Mouse (Mus musculus) intestine, postnatal 0 days (tissue): ENCODE results near the gene Fam129a. TPM values are rescaled to one million over a fixed set of nuclear protein-coding genes. Genes with fewer than 3 reads are reported as not detected.

Source experiments
- ATAC-seq: fragments of 200-750 bp; cut with Nextera tagmentation; 2 replicates; pipeline ENCODE4 v1.8.0; 2017; ENCODE audit warnings: mild to moderate bottlenecking, moderate TSS enrichment, moderate library complexity
- H3K27ac ChIP-seq: fragments of 300-500 bp; sonication (generic); 2 replicates; pipeline ENCODE4 v1.5.1; 2014; ENCODE audit warnings: mild to moderate bottlenecking, low read depth, low read length, moderate library complexity
- H3K27me3 ChIP-seq: fragments of 300-500 bp; sonication (generic); replicated peaks from 2 replicates; pipeline ENCODE4 v1.6.1; 2014; ENCODE audit warnings: low read length, mixed read lengths; ENCODE audit not compliant: control insufficient read depth, insufficient read depth
- H3K36me3 ChIP-seq: fragments of 300-500 bp; sonication (generic); 2 replicates; pipeline ENCODE4 v1.6.1; 2014; ENCODE audit warnings: mild to moderate bottlenecking, moderate library complexity; ENCODE audit not compliant: control insufficient read depth, insufficient read depth
- H3K4me1 ChIP-seq: fragments of 300-500 bp; sonication (generic); replicated peaks from 2 replicates; pipeline ENCODE4 v1.6.1; 2014; ENCODE audit warnings: antibody characterized with exemption, low read length, mixed read lengths; ENCODE audit not compliant: control insufficient read depth, insufficient read depth
- H3K4me2 ChIP-seq: fragments of 300-500 bp; sonication (generic); replicated peaks from 2 replicates; pipeline ENCODE4 v1.6.1; 2014; ENCODE audit warnings: low read depth, mild to moderate bottlenecking, moderate library complexity
- H3K4me3 ChIP-seq: fragments of 300-500 bp; sonication (generic); 2 replicates; pipeline ENCODE4 v1.5.1; 2014; ENCODE audit warnings: low read depth, low read length
- H3K9ac ChIP-seq: fragments of 300-500 bp; sonication (generic); 2 replicates; pipeline ENCODE4 v1.6.1; 2014; ENCODE audit warnings: mild to moderate bottlenecking, low read depth, low read length
- H3K9me3 ChIP-seq: fragments of 300-500 bp; sonication (generic); 2 replicates; pipeline ENCODE4 v1.6.1; 2016; ENCODE audit warnings: mixed run types; ENCODE audit not compliant: control insufficient read depth
- CTCF ChIP-seq: sonication (generic); IDR thresholded peaks from 2 replicates; pipeline ENCODE4 v1.5.1; 2016; ENCODE audit warnings: low read depth, mild to moderate bottlenecking, control low read depth, antibody characterized with exemption, moderate library complexity
- WGBS: fragments of 180-500 bp; shearing (Covaris S2); extraction: QIAGEN DNeasy Blood & Tissue Kit; methylation state at CpG from one replicate; pipeline ENCODE4 v1.1.7; 2014; 5-methylcytosine and 5-hydroxymethylcytosine counted together
- polyA plus RNA-seq: library from polyadenylated mRNA; unstranded; fragments of >200 nt; fragmentation: Nextera tagmentation; extraction: Ambion mirVana; gene quantifications from 2 replicates; pipeline ENCODE4 v1.2.1, GENCODE M21; 2015

Gene Fam129a
- 6.0 and 7.4 TPM in 2 replicates for polyA plus RNA-seq

DNA sequence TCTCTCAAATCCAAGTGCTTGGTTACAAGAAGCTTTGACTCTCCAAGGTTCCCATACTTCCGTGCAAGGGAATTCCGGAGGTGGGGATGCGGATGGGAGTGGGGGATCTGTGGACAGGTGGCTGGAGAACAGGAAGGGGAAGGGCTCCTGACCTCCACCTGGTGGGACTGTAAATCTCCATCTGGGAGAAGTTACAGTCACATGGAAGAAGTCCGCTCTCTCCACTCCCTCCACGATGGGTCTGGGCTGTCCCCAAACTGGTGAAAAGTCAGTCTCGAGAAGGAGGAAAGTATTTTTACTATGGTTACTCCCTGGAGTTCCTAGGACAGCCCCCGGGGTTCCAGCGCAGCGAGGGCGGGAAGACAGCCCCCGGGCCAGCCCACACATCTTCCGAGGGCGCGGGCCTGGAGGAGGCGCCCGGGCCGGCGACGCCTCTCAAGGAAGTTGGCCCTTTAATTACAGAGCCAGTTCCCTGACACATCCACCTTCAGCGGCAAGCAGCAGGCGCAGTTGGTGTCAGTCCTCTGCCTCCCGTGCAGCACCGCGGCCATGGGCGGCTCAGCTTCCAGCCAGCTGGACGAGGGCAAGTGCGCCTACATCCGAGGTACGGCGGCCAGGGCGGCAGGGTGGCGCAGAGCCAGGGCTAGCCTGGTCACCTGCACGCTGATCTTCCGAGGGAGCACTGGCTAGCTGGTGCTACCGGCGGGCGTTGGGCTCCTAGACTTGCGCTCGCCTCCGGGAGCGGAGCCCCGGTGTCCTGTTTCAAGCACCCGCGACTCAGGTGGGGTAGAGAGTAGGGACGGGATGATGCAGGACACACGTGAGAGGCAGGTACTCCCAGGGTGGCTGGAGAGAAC is at the start of gene Fam129a:
Fam129a (plus strand) TSS at position 206 of the 857 bp plus-strand sequence.
- TF ChIP-seq CTCF = 0 out of 2 replicates have a peak, but pooled peaks have one; percentile 2
- H3K4me3 ChIP-seq = peak within 1 kb of the TSS; percentile 54
- H3K27ac ChIP-seq = no peak within 1 kb of the TSS
- peak within 1 kb of the TSS; percentile 43; the same call in 1 of the 2 replicates for H3K9ac ChIP-seq
- peak; percentile 78 for ATAC-seq
- H3K4me2 ChIP-seq = peak within 1 kb of the TSS; percentile 92
- H3K27me3 ChIP-seq = no peaks in the 10 kb centered on the region
- H3K36me3 ChIP-seq = no peaks in the 10 kb centered on the region
- no peaks in the 10 kb centered on the region for H3K4me1 ChIP-seq
- WGBS = 4% methylated on average over 46 of the region's 46 CpGs
- no peaks in the 10 kb centered on the region for H3K9me3 ChIP-seq

DNA sequence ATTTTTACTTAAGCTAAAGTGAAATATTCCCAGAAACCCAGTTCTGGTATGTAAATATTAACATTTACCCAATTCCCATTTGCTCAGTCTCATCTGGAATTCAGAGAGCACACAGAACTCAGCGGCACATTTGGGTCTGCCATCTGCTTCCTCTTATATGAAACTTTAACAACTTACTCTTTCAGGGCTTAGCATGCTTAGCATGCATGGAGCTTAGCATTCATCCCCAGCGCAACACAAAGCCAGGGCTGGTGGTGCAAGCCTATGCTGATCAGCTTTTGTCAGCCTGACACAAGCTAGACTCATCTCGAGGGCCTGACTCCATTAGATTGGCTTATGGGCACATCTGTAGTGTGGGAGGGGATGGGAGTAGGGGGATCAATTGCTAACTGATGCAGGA is 44.3 kb upstream of the Fam129a start:
- H3K4me2 ChIP-seq = no peak overlapping the region
- no peak overlapping the region for H3K27ac ChIP-seq
- no peak for ATAC-seq
- H3K27me3 ChIP-seq = no peaks in the 10 kb centered on the region
- 58% methylated on average over 3 of the region's 3 CpGs for WGBS
- H3K36me3 ChIP-seq = no peaks in the 10 kb centered on the region
- no peaks in the 10 kb centered on the region for H3K4me1 ChIP-seq
- no peaks in the 10 kb centered on the region for H3K9me3 ChIP-seq
- no peak for TF ChIP-seq CTCF
- no peak overlapping the region for H3K4me3 ChIP-seq
- H3K9ac ChIP-seq = no peak overlapping the region

GRCm38 (mm10) chr1:151543796-151544477 is 27.0 kb upstream of the Fam129a start:
- no peak for ATAC-seq
- no peak overlapping the region for H3K4me3 ChIP-seq
- WGBS = 74% methylated on average over 6 of the region's 6 CpGs
- TF ChIP-seq CTCF = no peak
- H3K9me3 ChIP-seq = no peaks in the 10 kb centered on the region
- no peak overlapping the region for H3K27ac ChIP-seq
- no peaks in the 10 kb centered on the region for H3K36me3 ChIP-seq
- H3K4me1 ChIP-seq = no peaks in the 10 kb centered on the region
- H3K9ac ChIP-seq = no peak overlapping the region
- no peaks in the 10 kb centered on the region for H3K27me3 ChIP-seq
- no peak overlapping the region for H3K4me2 ChIP-seq

DNA sequence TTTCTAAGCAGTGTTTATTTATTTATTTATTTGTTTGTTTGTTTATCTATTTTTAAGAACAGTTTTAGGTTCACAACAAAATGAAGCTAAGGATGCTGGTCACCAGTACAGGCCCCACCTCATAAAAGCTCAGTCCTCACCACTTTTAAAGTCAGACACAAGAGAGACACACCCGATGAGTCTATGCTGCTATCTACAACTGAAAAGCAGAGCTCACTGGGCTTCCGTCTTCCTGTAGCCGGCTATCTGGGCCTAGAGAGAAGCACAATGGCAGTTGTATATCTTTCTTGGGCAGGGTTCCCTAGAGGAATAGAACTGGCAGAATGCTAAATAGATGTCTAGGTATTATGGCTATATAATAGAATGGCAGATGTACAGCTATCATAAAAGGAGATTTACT is 26.4 kb upstream of the Fam129a start:
- no peak for ATAC-seq
- H3K4me1 ChIP-seq = no peaks in the 10 kb centered on the region
- H3K4me2 ChIP-seq = no peak overlapping the region
- H3K36me3 ChIP-seq = no peaks in the 10 kb centered on the region
- no peaks in the 10 kb centered on the region for H3K9me3 ChIP-seq
- WGBS = 88% methylated on average over 3 of the region's 3 CpGs
- H3K27ac ChIP-seq = no peak overlapping the region
- H3K9ac ChIP-seq = no peak overlapping the region
- no peak for TF ChIP-seq CTCF
- no peaks in the 10 kb centered on the region for H3K27me3 ChIP-seq
- H3K4me3 ChIP-seq = no peak overlapping the region

DNA sequence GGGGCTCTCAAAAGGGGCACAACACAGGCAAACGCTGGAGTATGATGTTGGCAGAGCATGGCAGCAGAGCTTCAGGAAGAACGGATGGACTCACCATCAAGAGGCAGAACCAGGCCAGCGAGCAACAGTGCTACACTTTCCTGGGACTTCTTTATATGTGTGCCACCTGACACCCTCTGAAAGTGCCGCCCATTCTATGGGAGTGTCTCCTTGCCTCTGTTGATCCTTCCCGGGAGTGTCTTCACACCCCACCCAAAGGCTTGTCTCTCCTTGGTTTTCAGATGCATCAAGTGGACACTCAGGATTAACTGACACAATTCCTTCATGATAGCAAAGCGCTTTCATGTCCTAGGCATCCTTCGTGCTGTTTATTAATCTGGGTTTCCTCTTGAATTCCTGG is 25.4 kb upstream of the Fam129a start:
- Histone ChIP-seq H3K4me2 (no peak overlapping the region), H3K4me1 (no peaks in the 10 kb centered on the region), H3K36me3 (no peaks in the 10 kb centered on the region), H3K27me3 (no peaks in the 10 kb centered on the region), H3K27ac (no peak overlapping the region), H3K9me3 (no peaks in the 10 kb centered on the region), H3K9ac (no peak overlapping the region), H3K4me3 (no peak overlapping the region)
- no peak for TF ChIP-seq CTCF
- no peak for ATAC-seq
- WGBS = 77% methylated on average over 7 of the region's 7 CpGs

GRCm38 (mm10) chr1:151548896-151549610 is 21.9 kb upstream of the Fam129a start:
- Histone ChIP-seq H3K27me3 (no peaks in the 10 kb centered on the region), H3K4me1 (no peaks in the 10 kb centered on the region), H3K9me3 (no peaks in the 10 kb centered on the region), H3K27ac (no peak overlapping the region), H3K4me2 (no peak overlapping the region), H3K4me3 (no peak overlapping the region), H3K36me3 (no peaks in the 10 kb centered on the region), H3K9ac (no peak overlapping the region)
- WGBS = 61% methylated on average over 8 of the region's 8 CpGs
- no peak for TF ChIP-seq CTCF
- no peak for ATAC-seq
